Mouse (Mus musculus) hindbrain, embryonic 16.5 days (tissue): ENCODE data around the gene Rabep2. TPM values are rescaled to one million over a fixed set of nuclear protein-coding genes. Genes with fewer than 3 reads are reported as not detected.

Experiments used
- ATAC-seq: fragments of 200-750 bp; cut with Nextera tagmentation; 2 replicates; pipeline ENCODE4 v1.8.0; 2017; ENCODE audit warnings: moderate TSS enrichment, moderate library complexity
- H3K27ac ChIP-seq: fragments of 300-500 bp; sonication (generic); 2 replicates; pipeline ENCODE4 v1.5.1; 2014; ENCODE audit warnings: low read depth, mild to moderate bottlenecking, control low read depth, low read length, moderate library complexity
- H3K27me3 ChIP-seq: fragments of 300-500 bp; sonication (generic); replicated peaks from 2 replicates; pipeline ENCODE4 v1.6.1; 2014; ENCODE audit warnings: low read length; ENCODE audit not compliant: control insufficient read depth, insufficient read depth
- H3K36me3 ChIP-seq: fragments of 300-500 bp; sonication (generic); 2 replicates; pipeline ENCODE4 v1.6.1; 2014; ENCODE audit warnings: mild to moderate bottlenecking, low read length, moderate library complexity, mixed read lengths; ENCODE audit not compliant: control insufficient read depth, insufficient read depth
- H3K4me1 ChIP-seq: fragments of 300-500 bp; sonication (generic); 2 replicates; pipeline ENCODE4 v1.6.1; 2014; ENCODE audit warnings: low read depth, low read length; ENCODE audit not compliant: control insufficient read depth, insufficient read depth
- H3K4me2 ChIP-seq: fragments of 300-500 bp; sonication (generic); 2 replicates; pipeline ENCODE4 v1.6.1; 2014; ENCODE audit warnings: mild to moderate bottlenecking, low read length, control low read depth, moderate library complexity
- H3K4me3 ChIP-seq: fragments of 300-500 bp; sonication (generic); 2 replicates; pipeline ENCODE4 v1.5.1; 2014; ENCODE audit warnings: mild to moderate bottlenecking, low read length, control low read depth, moderate library complexity
- H3K9ac ChIP-seq: fragments of 300-500 bp; sonication (generic); 2 replicates; pipeline ENCODE4 v1.6.1; 2014; ENCODE audit warnings: low read depth, mild to moderate bottlenecking, control low read depth, low read length, moderate library complexity
- H3K9me3 ChIP-seq: fragments of 300-500 bp; sonication (generic); 2 replicates; pipeline ENCODE4 v1.6.1; 2014; ENCODE audit warnings: mild to moderate bottlenecking, low read length, moderate library complexity; ENCODE audit not compliant: control insufficient read depth
- WGBS: fragments of 180-500 bp; shearing (Covaris S2); extraction: QIAGEN DNeasy Blood & Tissue Kit; methylation state at CpG from one replicate; pipeline ENCODE4 v1.1.7; 2014; 5-methylcytosine and 5-hydroxymethylcytosine counted together
- polyA plus RNA-seq: library from polyadenylated mRNA; unstranded; fragments of >200 nt; fragmentation: Nextera tagmentation; extraction: Ambion mirVana; gene quantifications from 2 replicates; pipeline ENCODE4 v1.2.1, GENCODE M21; 2015

Rabep2 gene
- polyA plus RNA-seq, 1 experiment from 2014 or later, result 23.1 TPM

- no peak overlapping the region for H3K4me2 ChIP-seq
- no peak for ATAC-seq
Observed at GRCm38 (mm10) chr7:126427323-126427860, 1.2 kb upstream of the Rabep2 start.

DNA sequence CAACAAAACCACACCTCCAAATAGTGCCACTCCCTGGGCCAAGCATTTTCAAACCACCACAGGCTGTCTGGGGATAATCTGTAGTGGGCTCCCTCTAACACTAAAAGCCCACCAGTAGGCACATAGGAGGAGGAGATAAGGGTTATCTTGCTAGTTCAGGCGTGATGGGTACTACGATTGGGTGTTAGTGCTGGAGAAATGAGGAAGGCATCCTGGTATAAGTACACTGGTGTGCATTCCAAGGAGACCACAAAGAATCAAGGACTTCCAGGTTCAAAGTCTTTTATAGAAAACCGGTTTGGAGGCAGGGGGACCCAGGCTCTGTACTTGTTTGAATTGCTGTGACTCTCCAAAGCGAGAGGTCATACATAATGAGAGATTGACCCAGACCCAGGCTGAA, 405 bp upstream of the Rabep2 start:
- H3K9me3 ChIP-seq, result no peaks in the 10 kb centered on the region
- peak overlapping the region; percentile 93 for H3K4me2 ChIP-seq
- 21% methylated on average over 4 of the region's 4 CpGs for WGBS
- peak overlapping the region; percentile 88 for H3K9ac ChIP-seq
- no peak for ATAC-seq
- H3K4me3 ChIP-seq, result peak overlapping the region; percentile 83
- H3K4me1 ChIP-seq, result peaks cover 15% of the 10 kb centered on the region
- 0 out of 2 replicates have a peak, but pooled peaks cover 2% of the 10 kb centered on the region for H3K36me3 ChIP-seq
- no peaks in the 10 kb centered on the region for H3K27me3 ChIP-seq
- peak overlapping the region; percentile 86 for H3K27ac ChIP-seq

More at GRCm38 (mm10) chr7:126427323-126427860, 1.2 kb upstream of the Rabep2 start:
- Histone ChIP-seq H3K36me3 (no peaks in the 10 kb centered on the region), H3K27ac (no peak overlapping the region), H3K27me3 (no peaks in the 10 kb centered on the region), H3K9me3 (no peaks in the 10 kb centered on the region), H3K4me1 (peaks cover 15% of the 10 kb centered on the region), H3K4me3 (no peak overlapping the region), H3K9ac (no peak overlapping the region)
- 56% methylated on average over 12 of the region's 13 CpGs for WGBS

DNA sequence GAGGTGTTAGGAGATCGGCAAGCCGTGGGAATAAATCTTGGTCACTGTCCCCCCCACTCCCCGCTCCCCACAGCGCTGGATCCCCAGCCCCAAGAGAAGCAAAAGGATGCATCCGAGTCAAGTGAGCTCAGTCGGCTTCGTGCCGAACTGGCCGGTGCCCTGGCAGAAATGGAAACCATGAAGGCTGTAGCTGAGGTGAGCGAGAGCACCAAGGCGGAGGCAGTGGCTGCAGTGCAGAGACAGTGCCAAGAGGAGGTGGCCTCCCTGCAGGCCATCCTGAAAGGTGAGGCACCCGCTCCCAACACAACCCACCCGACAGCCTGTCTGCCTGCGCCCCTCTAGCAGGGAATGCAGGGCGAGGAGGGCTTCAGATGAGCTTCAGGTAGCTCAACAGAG, 942 bp downstream of the Rabep2 start:
- peak overlapping the region; percentile 88 for H3K9ac ChIP-seq
- H3K36me3 ChIP-seq, result peaks cover 6% of the 10 kb centered on the region
- peaks cover 15% of the 10 kb centered on the region for H3K4me1 ChIP-seq
- no peak; the same call in 1 of the 2 replicates for ATAC-seq
- peak overlapping the region; percentile 93 for H3K4me2 ChIP-seq
- peak overlapping the region; percentile 86 for H3K27ac ChIP-seq
- H3K4me3 ChIP-seq, result peak overlapping the region; percentile 83
- no peaks in the 10 kb centered on the region for H3K9me3 ChIP-seq
- 23% methylated on average over 15 of the region's 15 CpGs for WGBS
- no peaks in the 10 kb centered on the region for H3K27me3 ChIP-seq

DNA sequence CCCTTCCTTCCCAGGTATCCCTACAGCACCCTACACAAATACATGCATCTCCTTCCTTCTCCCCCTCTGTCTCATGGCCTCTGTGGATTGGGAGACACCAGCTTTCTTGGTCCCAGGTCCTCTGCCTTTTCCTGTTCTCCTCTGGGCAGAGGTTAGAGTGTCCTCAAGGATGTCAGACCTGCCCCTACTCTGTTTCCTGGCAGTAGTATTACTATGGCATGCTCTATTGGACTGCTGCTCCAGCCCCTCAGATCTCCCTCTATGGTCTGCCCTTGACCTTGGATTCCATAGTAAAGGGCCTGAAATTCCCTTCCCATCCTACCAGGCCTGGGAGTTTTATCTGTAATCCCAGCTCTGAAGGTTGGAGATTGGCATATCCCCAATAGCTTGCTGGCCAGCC, 1.6 kb downstream of the Rabep2 start:
- ATAC-seq, result no peak
- Histone ChIP-seq H3K9ac (no peak overlapping the region), H3K4me1 (peaks cover 15% of the 10 kb centered on the region), H3K4me2 (no peak overlapping the region), H3K27ac (no peak overlapping the region), H3K36me3 (peaks cover 6% of the 10 kb centered on the region), H3K4me3 (no peak overlapping the region), H3K9me3 (no peaks in the 10 kb centered on the region), H3K27me3 (no peaks in the 10 kb centered on the region)

DNA sequence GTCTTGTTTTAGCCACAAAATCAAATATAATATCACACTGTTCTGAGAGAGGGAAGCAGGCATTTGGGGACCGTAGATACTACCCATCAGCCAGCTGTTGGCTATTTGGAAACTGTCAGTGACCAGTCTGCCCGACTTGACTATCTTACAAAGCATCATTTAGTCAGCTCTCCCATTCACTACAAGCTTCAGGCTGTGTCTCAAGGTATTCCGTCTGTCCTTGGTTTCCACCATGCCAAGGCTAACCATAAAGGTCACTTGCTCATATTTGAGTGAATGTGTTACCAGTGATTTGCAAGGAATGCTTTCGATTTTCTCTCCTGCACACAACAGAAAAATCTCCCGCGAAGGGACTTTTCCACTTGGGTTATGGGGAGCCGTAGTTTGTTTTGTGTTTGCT, 6.2 kb downstream of the Rabep2 start:
- H3K9me3 ChIP-seq, result no peaks in the 10 kb centered on the region
- H3K27me3 ChIP-seq, result no peaks in the 10 kb centered on the region
- no peak overlapping the region for H3K4me3 ChIP-seq
- no peak overlapping the region for H3K4me2 ChIP-seq
- ATAC-seq, result no peak
- H3K9ac ChIP-seq, result no peak overlapping the region
- H3K4me1 ChIP-seq, result peaks cover 3% of the 10 kb centered on the region
- H3K36me3 ChIP-seq, result peaks cover 6% of the 10 kb centered on the region
- 91% methylated on average over 7 of the region's 7 CpGs for WGBS
- H3K27ac ChIP-seq, result no peak overlapping the region

DNA sequence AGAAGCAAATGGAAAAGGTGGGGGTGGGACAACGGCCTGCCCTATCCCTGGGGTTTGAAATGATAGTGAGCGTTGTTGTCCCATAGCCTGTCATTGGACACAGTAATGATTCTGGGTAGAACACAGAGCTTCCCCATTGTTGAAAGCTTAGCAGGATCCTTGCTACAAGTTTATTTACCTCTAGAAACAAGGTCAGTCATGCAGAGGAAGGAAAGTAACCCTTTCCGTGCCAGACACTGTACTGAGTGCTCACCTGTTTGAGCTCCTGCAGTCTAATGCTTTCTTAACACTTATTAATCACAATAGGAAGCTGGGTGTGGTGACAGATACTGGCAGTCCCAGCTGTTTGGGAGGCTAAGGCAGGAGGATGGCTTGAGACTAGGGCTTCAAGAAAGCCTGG, 7.2 kb downstream of the Rabep2 start:
- H3K4me1 ChIP-seq, result no peaks in the 10 kb centered on the region
- H3K4me2 ChIP-seq, result no peak overlapping the region
- no peak for ATAC-seq
- no peaks in the 10 kb centered on the region for H3K9me3 ChIP-seq
- no peak overlapping the region for H3K9ac ChIP-seq
- no peak overlapping the region for H3K4me3 ChIP-seq
- H3K36me3 ChIP-seq, result peaks cover 6% of the 10 kb centered on the region
- H3K27me3 ChIP-seq, result no peaks in the 10 kb centered on the region
- H3K27ac ChIP-seq, result no peak overlapping the region
- 93% methylated on average over 3 of the region's 3 CpGs for WGBS

DNA sequence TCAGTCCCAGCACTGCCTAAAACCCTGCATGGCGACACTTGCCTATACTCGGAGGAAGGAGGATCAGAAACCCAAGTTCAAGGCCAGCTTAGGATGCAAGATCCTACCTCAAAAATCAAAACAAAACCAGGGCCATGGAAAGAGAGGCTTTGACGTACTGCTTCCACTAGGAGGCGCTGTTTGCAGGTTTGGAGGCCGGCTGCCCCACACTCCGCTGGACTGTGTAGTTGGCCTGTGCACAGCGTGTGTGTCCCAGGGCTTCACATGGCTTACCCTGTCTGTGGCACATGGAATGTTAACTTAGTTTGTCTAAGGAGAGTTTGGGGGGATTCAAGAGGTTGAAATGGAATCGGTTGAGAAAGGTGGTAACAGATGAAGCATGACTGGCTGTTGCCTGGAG, 8.3 kb downstream of the Rabep2 start:
- 20% methylated on average over 8 of the region's 8 CpGs for WGBS
- H3K9ac ChIP-seq, result no peak overlapping the region
- H3K4me1 ChIP-seq, result no peaks in the 10 kb centered on the region
- H3K27ac ChIP-seq, result no peak overlapping the region
- H3K36me3 ChIP-seq, result peaks cover 6% of the 10 kb centered on the region
- no peaks in the 10 kb centered on the region for H3K27me3 ChIP-seq
- no peak overlapping the region for H3K4me2 ChIP-seq
- H3K9me3 ChIP-seq, result no peaks in the 10 kb centered on the region
- no peak overlapping the region for H3K4me3 ChIP-seq
- ATAC-seq, result no peak

DNA sequence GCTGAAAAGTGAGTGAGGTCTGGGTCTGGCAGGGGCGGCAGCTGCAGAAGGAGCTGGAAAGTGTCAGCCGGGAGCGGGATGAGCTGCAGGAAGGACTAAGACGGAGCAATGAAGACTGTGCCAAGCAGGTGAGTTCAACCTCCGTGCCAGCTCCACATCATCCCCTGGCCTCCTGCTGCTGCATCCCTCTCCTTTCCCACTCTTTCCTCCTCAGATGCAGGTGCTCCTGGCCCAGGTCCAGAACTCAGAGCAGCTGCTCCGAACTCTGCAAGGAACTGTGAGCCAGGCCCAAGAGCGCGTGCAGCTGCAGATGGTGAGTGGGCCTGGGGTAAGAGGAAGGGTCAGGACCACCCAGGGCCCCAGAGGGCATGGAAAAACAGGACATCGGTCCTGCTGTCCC, 11.6 kb downstream of the Rabep2 start:
- H3K27ac ChIP-seq, result no peak overlapping the region
- WGBS, result 74% methylated on average over 9 of the region's 9 CpGs

GRCm38 (mm10) chr7:126443997-126444396, 15.4 kb downstream of the Rabep2 start:
- Histone ChIP-seq H3K4me3 (no peak overlapping the region), H3K9ac (no peak overlapping the region), H3K27ac (no peak overlapping the region), H3K4me2 (no peak overlapping the region), H3K27me3 (no peaks in the 10 kb centered on the region), H3K9me3 (no peaks in the 10 kb centered on the region), H3K36me3 (peaks cover 16% of the 10 kb centered on the region), H3K4me1 (no peaks in the 10 kb centered on the region)
- WGBS, result 97% methylated on average over 10 of the region's 10 CpGs
- no peak for ATAC-seq

More for the DNA sequence above, 11.6 kb downstream of the Rabep2 start:
- Histone ChIP-seq H3K4me3 (no peak overlapping the region), H3K9ac (no peak overlapping the region; the same call in 1 of the 2 replicates), H3K9me3 (no peaks in the 10 kb centered on the region), H3K4me1 (no peaks in the 10 kb centered on the region), H3K27me3 (no peaks in the 10 kb centered on the region), H3K4me2 (no peak overlapping the region), H3K36me3 (peaks cover 6% of the 10 kb centered on the region)
- no peak for ATAC-seq

DNA sequence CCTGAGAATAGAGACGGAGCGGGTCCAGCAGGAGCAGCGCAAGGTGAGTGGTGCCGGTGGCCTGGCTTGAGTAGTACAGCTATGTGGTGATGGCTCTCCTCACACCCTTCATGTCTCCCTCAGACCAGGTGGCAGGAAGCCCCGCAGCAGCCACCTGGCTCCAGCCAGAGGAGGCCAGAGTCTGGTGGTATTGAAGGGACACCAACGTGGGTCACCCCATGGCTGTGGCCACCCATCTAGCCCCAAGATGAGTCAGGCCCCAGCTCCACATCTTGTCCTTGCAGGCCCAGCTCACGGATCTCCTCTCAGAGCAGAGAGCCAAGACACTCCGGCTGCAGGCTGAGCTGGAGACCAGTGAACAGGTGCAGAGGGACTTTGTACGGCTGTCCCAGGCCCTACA, 16.0 kb downstream of the Rabep2 start:
- no peak overlapping the region for H3K27ac ChIP-seq
- no peaks in the 10 kb centered on the region for H3K27me3 ChIP-seq
- no peak overlapping the region for H3K9ac ChIP-seq
- H3K36me3 ChIP-seq, result peaks cover 16% of the 10 kb centered on the region
- H3K4me1 ChIP-seq, result no peaks in the 10 kb centered on the region
- no peaks in the 10 kb centered on the region for H3K9me3 ChIP-seq
- ATAC-seq, result no peak
- H3K4me2 ChIP-seq, result no peak overlapping the region
- WGBS, result 94% methylated on average over 9 of the region's 9 CpGs
- H3K4me3 ChIP-seq, result no peak overlapping the region
